Mouse (Mus musculus) cerebellum, postnatal 10 days (tissue): ENCODE measurements around the gene 1700025C18Rik.

Experiments used
- DNase-seq, 2 experiments: peaks; one replicate each; pipeline ENCODE4 v3.0.0; 2021; ENCODE audit warnings: mixed read lengths in 2 of 2

1700025C18Rik gene

DNA sequence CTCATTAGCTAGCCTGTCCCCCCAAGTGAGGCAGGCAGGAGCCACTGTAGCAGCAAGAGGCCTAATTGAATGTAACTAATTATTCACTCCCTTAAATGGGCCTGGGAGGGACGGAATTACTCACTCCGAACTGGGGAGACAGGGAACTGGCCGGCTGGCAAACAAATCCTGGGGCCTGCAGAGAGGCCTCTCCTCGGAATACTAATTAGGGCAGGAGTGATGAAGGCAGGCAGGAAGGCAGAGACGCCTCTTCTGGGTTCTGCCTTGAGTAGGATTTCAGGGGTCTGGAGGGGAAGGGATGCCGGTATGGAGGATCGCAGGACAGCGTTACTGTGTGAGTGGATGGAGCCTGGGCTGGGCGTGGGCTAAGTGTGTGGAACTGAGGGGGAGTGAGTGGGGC lies 13.5 kb downstream of the 1700025C18Rik start:
- peak in 1 of 2 experiments; percentile 46 for DNase-seq

GRCm38 (mm10) chr2:165074937-165075336 lies 15.6 kb downstream of the 1700025C18Rik start:
- peak; percentile 93 to 95 for DNase-seq

DNA sequence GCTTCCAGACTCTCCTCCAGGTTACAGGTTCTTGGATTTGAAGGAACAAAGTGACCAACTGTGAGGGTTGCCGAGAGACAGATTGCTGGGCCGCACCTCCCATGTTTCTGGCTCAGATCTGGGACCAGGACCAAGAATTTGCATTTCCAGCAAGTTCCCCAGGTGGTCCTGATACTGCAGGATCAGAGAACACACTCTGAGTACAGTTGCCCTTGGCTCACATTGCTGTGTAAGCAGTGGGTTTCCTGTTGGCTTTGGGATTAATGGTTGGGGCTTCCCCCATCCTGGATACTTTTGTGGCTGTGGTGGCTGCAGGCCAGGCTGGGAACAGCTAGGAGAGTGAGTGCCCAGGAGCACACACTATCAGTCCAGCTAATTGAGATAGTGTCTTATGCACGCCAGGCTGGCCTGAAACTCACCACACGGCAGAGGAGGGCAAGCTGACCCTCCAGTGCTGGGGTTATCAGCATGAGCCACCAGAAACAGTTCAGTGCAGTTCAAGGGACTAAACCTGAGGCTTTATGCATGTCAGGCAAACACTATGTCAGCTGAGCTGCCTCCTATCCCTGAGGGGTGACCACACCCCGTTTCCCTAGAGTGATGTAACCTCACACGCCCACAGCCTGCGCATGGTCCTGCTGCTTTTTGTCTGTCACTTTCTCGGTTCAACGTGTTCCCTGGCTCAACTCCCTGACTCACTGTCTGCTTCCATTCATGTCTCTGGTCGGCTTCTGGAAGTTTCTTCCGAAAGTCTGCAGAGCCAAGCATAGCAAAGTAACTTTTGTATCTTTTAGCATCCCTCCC lies 16.3 kb downstream of the 1700025C18Rik start:
- peak; percentile 87 to 91 for DNase-seq

DNA sequence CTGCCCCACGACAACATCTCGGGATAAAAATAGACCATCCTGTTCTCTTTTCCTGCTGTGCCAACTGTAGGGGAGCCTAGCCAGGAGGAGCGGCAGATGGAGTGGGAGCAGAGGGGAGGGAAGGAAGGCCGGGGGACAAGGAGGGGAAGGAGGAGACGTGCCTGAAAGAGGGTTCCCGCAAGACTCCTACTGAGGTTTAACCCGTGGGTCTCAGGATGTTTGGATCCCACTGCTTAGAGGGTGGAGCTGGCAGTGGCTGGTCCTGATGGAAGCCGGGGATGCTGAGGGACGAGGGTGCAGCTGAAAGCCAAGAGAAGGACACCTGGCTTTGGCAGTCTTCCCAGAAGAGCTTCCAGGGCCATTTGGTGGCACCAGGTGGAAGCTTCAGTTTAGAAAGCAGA lies 17.2 kb downstream of the 1700025C18Rik start:
- DNase-seq: peak; percentile 91 to 92

DNA sequence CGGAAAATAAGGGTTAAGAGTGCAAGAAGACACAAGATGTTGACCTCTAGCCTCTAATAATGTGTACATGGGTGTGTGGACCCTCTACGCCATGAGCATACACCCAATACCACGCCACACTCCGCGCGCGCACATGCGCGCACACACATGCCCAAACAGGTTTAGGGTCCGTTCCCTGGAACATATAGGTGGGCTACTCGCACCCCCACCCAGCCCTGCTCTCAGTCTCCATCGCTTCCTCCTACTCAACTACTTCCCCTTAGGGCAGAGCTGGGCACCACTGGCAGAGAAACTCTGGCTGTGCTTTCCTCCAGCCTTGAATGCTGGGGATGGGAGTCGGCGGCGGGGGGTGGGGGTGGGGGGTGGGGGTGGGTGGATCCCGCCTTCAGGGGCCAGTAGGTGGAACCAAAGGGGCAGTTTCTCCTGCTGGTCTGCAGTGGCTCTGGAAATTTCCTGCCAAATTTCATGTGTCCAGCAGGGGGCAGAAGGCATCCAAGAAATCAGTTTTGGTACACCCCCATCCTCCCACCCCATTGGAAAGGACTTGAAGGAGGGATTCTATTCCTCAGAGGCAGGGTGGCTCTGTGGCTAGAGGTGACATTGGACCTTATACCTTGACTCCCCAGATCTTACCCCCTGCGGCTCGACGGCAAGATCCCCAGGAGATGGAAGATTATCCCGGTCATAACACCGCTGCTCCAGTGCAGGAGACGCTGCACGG lies 20.3 kb downstream of the 1700025C18Rik start:
- peak; percentile 91 to 92 for DNase-seq

DNA sequence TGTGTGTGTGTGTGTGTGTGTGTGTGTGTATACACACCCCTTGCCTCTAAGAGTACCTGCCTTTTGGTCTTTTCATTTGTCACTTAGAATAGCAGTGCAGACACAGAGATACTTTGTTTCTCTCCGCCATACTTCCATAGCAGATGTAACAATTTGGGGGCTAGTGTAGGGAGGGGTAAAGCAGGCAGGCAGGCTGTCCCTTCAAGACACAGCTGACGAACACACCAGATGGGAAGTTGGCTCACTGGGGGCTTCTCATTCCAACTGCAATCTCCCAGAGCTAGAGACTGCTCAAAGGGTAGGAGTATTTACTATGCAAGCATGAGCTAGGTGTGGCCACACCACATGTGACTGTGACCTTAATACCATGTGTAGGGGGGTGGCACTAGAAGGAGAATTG lies 21.7 kb downstream of the 1700025C18Rik start:
- DNase-seq: peak in 1 of 2 experiments; percentile 44

DNA sequence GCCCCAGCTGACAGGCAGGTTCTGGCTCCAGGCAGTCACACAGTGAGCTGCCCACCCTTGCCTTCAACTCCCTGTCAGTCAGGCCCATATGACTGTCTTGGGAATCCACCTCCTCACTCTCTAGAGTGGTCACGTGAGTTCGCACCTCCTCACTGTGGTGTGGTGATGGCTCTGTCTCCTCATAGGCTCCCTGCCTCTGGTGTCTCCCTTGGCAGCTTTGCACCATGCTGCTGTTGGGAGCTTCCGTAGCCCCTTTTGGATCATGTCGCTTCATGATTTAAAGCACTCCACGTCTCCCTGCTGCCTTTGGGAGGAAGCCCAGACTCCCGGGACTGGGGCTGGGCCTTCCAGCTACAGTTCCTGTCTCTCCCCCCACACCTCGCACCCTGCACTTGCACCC lies 26.1 kb downstream of the 1700025C18Rik start:
- peak in 1 of 2 experiments; percentile 41 for DNase-seq

DNA sequence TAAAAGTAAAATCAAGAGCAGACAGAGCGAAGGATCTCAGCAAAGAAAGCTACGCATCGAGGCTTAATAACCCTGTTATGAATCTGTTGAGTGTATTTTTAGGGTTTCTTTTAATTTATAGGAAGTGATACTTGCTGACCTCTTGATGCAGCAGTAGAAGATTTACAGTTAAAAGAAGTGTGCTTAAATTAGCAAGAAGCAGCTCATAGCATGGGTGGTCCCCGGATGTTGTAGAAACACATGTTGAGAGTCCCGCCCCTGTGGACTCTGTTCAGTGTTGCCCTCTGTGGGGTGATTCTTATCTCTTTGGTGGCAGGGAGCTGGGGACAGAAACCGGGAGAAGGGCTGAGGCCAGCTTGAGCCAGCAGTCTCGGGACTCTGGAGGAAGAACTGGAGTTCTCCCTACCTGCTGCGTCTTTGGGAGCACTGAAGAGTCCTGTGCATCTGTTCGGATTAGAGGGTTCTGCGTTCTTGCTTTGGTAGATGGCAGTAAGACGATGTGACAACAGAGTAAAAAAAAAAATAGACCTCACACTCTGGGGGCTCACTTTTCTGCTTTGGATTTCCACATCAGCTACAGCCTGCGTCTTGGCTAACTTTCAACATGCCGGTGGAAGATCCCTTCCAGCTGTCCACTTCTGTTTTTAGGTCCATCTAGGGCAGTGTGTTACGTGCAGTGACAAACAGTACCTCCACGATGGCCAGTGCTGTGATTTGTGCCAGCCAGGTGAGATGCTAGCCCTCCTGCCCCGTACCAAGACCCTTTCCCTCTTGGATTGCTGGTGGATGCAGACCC lies 28.7 kb downstream of the 1700025C18Rik start:
- no peak for DNase-seq

- no peak for DNase-seq
Measured at GRCm38 (mm10) chr2:165059961-165060360, 30.6 kb downstream of the 1700025C18Rik start.

GRCm38 (mm10) chr2:165056377-165057085 lies 34.0 kb downstream of the 1700025C18Rik start:
- no peak for DNase-seq

- peak in 1 of 2 experiments; percentile 46 for DNase-seq
Measured at GRCm38 (mm10) chr2:165055905-165056304, 34.6 kb downstream of the 1700025C18Rik start.

DNA sequence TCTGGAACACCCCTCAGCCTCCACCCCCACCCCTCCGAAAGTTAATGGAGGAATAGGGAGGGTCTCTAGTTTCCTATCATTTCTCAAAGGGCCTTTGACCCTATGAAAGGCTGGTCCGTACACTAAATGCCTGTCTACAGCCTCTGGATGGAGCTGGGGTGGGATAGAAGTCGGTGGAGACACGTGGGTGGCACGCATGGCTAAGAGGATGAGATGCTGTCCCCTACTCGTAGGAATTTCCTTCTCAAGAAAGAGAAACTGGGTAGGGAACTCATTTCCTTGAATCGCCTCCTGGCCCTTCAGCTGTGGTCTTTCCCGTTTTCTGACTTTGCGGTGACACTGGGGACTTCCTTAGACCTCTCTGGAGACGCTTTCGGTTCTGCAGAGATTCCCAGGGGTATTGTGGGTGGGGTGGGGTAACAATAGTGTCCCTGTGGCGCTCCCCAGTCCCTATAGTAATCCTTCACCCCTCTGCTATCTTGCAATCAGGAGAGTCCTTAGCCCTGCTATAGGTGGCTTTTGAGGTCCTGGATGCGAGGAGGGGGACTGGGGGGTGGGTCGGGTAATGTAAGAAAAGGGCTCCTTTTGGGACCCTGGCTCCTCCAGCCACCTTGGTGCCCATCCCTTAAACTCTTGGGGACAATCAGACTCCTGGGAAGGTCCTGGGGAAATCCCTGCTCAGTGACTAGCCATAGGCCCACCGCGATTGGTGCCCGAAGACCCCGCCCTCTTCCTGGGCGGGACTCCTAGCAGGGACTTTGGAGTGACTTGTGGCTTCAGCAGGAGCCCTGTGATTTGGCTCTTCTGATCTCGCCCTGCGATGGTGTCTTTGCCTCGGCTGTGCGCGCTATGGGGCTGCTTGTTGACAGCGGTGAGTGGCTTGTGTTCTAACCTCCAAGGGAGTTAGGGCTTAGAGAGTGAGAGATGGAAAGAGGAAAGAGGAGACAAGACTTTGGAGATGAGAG lies 35.4 kb downstream of the 1700025C18Rik start, which contains the start of gene Cd40:
Gene Cd40, plus strand, starts transcription at position 740 of the 965 bp plus-strand sequence.
- peak in 1 of 2 experiments; percentile 50 for DNase-seq

DNA sequence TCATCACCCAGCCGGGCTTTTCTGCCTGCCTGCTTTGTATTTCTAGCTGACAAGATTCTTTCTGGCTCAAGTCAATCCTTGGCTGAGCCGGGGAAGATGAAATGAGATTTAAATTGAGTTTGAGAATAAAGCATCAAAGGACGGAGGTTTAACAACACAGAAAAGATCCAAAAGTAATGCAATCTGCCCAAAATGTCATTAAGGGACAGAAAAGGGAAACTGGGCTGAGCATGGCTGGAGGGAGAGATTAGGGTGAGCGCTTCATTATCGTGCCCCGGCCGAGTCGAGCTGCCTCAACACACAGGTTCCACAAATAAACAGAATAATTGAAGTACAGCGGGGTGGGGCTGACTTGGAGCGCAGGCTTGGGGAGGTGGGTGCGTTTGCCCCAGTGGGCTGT lies 39.0 kb downstream of the 1700025C18Rik start:
- DNase-seq: no peak

DNA sequence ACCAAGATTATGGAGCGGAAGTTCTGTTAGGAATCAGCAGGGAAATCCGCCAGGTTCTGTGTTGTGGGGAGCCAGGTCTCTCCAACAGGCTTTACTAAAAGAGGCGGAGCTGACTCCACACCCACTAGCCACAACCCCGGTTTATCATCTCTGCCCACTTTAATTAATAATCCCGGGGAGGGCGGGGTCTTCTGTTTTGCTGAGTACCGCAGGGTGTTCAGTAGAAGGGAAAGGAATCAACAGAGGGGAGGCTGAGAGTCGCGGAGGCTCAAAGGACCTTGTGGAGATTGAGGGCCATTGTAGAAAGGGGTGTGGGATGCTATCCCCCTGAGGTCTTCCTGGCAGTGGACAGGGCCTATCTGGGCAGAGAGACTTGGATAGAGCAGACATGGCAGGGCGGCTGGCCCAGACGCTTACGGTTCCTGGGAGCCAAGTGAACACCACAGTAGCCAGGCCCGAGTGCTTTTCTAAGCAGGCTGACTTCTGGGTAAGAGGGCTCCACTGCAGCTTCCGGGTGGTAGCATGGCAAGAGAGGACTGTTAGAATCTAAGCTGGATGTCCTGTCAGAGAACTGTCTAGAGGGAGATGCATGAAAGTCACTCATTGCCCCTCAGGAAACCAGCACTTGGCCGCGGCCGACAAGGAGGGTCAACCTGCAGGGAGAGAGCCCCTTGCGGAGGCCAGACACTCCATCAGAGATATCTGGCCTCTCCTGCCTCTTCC lies 39.6 kb downstream of the 1700025C18Rik start:
- peak; percentile 84 to 88 for DNase-seq

- DNase-seq: peak in 1 of 2 experiments; percentile 44
Measured at GRCm38 (mm10) chr2:165049044-165049443, 41.5 kb downstream of the 1700025C18Rik start.

- DNase-seq: no peak
Measured at GRCm38 (mm10) chr2:165043729-165044128, 46.8 kb downstream of the 1700025C18Rik start.

DNA sequence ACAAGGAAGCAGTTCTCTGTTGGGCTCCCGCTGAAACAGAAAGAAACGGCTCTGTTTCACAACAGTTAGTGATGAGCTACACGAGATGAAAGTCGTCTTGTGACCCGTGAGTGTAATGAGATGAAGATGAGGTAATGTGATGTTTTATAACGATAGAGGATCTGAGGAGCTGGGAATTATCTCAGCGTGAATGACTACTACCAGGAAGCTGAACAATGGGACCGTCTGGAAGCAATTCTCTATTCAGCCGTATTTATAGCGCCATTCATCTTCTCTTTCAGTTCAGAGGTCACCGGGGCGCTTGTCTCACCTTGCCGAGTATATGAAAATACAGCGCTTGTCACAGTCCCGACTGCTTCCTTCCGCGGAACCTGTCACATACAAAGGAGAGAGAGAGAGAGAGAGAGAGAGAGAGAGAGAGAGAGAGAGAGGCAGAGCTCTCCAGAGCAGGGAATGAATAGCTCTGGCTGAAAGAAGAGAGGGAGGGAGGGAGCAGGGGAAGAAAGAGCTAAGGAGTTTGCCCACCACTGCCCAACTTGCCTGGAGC lies 47.4 kb downstream of the 1700025C18Rik start:
- DNase-seq: no peak

DNA sequence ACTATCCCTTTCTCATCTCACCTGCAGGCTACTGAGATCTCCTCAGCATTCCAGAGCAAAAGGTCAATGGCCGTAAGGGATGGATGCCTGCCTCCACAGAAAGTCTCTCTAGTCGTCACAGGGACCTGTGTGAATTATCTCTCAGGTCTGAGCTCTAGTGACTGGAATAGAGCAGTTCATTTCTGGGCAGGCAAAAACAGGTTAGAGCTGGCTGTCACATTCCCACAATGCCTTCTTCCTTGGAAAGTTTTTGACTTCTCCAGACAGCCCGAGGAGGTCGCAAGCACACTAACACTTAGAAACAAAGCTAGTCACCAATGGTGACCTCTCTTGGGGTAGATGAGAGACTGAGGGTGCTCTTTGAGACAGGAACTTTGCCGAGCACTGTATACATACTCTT lies 48.4 kb downstream of the 1700025C18Rik start:
- no peak for DNase-seq

DNA sequence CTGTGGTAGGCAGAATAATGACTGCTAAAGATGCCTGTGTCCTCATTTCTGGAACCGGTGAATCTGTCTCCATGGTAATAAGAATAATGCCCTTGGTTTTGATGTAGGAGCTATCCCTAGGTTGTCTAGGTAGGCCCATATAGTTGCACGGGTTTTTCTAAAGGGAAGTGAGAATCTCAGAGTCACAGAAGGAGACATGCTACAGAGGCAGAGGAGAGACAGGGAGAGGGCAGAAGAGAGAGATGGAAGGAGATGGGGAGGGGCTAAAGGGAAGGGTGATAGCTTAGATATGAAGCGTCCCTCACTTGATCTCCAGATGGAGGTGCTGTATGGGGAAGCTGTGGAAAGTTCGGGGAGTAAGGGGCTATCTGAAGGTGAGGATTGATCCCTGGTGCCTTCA lies 53.1 kb downstream of the 1700025C18Rik start:
- DNase-seq: no peak

- DNase-seq: no peak
Measured at GRCm38 (mm10) chr2:165035058-165035431, 55.5 kb downstream of the 1700025C18Rik start.
